Mouse (Mus musculus) adrenal gland, adult 8-10 months (tissue): ENCODE results near the gene Atg9a. TPM values are rescaled to one million over a fixed set of nuclear protein-coding genes. Genes with fewer than 3 reads are reported as not detected.
A peak's percentile ranks its signal among the peaks of the same experiment; 100 is the strongest.

Experiments
- DNase-seq: peaks from one replicate; pipeline ENCODE4 v3.0.0; 2022
- microRNA-seq, 2 experiments: library from miRNA; unstranded; fragments of <30 nt; microRNA quantifications; one replicate each; pipeline ENCODE4 v1.2.0; 2022
- total RNA-seq, 4 experiments: library from RNA; stranded (reverse); gene quantifications; 2 replicates each; pipeline ENCODE4 v1.2.4; 2022

Gene Atg9a
- total RNA-seq, 4 experiments from 2014 or later = 41.9 to 52.6 (median 47.6) TPM

DNA sequence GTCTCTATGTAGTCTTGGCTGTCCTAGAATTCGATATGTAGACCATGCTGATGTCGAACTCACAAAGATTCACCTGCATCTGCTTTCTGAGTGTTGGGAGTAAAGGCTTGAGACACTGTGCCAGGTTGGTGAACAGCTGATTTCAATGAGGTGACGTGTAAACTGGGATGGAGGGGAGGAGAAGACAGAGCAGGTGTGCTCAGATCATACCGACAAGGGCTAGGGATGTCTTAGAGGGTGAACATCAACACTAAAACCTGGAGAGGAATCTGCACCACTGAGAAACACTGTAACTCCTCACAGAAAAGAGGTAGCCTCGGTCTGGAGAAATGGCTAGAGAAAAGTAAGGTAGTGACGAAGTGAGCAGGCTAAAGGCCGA lies 23.9 kb downstream of the Atg9a start:
- DNase-seq = no peak

DNA sequence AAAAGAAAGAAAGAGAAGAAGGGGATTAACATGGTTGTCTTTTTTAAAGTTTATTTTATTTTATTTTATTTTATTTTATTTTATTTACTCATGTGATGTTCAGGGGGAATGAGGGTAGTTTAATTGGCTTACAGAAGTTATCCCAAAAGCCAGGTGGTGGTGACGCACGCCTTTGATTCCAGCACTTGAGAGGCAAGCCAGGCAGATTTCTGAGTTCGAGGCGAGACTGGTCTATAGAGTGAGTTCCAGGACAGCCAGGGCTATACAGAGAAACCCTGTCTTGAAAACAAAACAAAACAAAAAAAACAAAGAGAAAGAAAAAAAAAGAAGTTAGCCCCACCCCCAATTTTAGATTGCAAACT lies 31.8 kb downstream of the Atg9a start:
- DNase-seq = no peak

DNA sequence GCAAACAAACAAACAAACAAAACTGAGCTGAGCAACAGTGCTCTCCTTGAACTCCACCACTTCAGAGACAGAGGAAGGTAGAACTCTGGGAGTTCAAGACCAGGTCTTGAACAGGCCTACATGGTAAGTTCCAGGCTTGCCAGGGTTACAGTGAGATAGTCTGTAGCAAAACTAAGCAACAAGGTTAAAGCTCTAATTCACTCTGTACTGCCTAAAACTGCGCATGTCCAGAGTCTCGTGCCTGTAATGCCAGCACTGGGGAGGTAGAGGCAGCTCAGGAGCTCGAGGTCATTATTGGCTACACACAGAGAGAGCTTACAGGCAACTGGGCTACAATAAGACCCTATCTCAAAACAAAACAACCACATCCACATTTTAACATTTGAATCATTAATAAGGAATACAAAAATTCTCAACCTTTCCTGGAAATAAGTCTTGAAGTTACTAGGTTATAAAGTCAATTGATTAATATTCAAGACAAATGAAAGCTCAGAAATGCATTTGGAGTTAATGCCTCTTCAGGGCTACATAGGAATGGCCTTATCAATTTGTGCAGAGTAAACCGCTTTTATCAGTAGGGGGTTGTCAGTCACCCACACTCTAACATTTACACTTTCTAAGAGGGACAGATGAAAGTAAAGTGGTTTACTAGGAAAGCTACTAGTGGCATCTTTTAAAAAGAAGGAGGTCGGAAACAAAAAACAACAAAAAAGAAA lies 32.3 kb downstream of the Atg9a start:
- no peak for DNase-seq

DNA sequence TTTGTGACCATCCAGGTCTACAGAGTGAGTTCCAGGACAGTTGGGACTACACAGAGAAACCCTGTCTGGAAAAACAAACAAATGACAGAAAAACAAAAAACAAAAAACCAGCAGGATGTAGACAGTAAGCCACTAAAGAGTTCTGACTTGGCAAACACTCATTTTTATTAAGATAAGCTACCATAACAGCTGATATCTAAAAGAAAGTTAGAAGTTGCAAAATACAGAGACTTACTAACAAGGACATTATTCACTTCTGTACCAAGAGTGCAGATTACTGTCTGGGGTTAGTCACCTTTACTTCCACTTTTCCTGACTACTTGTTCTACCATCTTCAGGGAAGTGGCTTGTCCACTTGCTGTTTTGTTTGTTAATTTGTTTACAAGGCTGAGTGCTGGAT lies 33.0 kb downstream of the Atg9a start:
- no peak for DNase-seq

DNA sequence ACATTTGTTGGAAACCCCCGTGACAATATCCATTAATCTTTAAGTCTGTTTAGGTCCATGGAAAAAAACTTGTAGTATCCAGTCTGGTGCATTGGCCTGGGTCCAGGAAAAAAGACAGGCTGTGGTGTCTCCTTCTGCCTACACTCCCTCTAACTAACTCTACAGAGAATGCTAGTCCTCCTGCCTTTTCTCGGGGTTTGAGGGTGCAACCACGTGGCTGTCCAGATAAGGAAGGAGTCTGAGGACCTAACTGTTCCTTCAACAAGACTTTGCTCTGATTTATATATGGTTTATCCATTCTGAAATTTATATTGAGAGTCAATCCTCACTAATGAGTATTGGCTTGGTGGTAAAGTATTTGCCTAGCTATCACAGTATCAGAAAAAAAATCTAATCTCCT lies 36.2 kb downstream of the Atg9a start:
- DNase-seq = no peak

DNA sequence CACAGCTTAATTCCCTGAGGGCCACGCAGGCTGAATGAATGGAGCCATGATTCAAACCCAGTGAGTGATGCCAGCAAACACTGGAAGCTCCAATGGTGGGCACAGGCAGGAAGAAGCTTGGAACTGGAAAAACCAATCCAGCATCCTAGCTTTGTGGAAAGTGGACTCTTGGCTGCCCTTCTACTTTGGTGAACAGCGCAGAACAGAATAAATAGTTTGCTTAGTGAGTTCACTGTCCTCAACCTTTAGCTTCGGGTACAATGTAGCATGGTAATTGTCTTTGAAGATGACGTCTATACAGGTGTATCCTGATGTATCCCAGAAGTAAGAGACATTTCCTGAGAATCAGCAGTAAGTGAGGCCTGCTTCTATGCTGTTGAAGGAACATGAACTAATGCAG lies 43.3 kb downstream of the Atg9a start:
- no peak for DNase-seq

DNA sequence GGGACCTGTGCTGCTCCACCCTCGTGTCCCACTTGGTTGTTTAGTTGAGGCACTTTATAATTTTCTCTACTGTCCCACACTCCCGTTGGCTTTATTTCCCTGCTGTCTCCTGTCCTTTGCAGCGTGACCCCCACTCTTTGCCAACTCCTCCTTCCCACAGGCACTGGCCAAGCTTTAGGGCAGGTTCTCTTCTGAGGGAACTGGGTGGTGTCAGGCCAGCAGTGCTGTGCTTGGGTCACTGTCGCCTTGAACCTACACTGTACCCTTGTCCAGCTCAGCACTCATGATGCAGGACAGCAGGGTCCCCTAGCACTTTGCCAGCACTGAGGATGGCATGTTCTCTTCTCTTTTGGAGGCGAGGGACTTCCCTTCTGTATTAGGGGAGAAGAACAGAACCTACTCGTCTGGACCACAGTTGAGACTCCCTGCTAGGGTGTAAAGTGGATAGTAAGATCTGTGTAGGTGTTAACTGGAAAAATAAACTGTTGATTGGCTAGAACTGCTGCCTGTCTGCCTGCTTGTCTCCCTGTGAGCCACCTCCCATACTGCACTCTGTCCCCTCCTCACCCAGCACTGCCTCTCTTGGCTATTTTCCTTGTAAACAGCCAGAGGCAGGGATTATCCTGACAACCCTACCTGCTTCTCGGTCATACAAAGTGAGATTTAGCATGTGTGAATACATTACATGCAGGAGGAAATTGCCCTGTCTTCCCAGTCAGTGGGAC lies 44.4 kb downstream of the Atg9a start:
- DNase-seq = no peak

DNA sequence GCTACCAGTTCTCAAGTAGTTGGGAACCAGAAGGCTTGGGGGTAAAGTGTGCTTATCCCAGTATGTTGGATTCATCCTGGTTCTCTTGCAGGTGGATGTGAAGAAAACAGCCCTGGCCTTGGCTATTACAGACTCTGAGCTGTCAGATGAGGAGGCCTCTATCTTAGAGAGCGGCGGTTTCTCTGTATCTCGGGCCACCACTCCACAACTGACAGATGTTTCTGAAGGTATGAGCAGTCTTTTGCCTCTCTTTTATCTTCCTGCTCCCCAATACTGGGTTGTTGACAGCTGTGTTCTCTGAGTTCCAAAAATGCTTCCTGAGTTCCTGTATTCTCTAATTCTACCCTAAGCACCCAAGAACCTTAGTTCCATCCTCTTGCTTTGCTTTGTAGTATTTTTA lies 46.4 kb downstream of the Atg9a start:
- DNase-seq = no peak

DNA sequence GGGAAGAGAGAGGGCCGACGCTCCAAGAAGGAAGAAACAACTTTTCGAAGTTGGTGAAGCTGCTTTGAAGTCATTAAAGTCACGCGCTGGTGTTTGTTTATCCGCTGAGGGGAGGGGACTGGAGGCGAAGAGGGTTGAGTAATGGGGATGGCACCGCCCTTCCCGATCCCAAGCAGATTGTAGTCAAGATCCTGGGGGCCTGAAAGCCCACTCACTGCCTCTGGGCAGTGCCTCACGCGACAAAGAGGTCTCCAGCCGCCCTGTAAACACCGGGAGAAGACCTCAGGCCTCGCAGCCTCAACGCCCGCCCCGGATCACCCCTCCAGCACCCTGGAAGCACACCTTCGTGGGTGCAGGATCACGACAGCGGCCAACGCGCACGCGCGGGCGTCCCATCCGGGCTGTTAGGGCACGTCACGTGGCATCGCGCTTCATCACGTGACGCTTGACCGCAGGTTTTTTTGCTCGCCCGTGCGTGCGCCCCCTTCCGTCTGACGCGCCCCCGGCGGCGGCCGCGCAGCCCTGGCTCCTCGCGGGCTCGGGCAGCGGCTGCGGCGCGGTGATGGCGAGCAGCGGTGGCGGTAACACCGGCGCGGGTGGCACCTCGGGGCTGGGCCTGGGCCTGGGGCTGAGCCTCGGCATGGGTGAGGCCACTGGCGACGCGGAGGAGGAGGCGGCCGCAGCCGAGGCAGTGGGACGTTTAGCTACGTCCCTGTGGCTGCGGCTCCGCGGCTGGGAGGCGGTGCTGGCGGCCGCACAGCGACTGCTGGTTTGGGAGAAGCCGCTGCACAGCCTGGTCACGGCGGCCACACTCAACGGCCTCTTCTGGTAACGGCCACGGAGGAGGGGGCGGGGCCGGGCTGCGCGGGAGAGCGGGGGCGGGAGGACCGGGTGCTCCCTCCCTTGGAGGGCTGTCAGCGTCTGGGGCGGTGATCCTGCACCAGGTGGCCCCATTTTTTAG lies 49.4 kb downstream of the Atg9a start, which contains the start of the genes Cnppd1 and Retreg2:
Cnppd1 (minus strand) TSS at position 411 of the 961 bp plus-strand sequence.
Retreg2 (plus strand) TSS at position 478 of the 961 bp plus-strand sequence.
- peak; percentile 94 for DNase-seq

DNA sequence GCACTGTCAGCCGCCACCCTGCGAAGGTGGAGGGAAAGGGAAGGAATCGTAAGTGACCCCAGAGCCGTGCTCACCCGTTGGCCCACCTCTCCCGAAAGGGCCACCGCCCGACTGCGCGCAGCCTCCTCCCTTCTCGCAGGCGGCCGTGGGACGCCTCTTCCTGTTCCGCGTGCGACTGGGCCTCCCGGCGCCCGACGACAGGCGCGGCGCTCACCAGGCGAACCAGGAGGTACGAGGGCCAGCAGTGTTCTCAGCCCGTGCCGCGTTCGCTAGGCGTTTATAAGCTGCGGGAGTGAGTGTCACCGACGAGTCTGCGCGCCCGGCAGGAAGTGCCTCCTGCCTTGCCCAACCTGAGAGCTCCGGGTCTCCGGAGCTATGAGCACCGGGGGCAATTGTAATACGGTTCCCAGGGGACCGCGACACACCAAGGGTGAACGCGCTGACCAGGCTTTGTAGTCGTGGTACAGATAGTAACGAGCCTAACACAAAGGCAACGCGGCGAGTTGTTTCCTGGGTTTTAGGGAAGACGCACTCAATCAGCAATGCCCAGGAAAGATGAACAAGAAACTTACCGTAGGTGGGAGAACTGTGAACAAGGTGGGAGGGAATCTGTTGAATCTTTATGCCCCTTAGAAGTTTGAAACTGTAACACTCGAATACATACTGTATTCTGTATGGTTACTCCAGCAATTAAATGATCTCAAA lies 50.4 kb downstream of the Atg9a start:
- DNase-seq = peak; percentile 55

DNA sequence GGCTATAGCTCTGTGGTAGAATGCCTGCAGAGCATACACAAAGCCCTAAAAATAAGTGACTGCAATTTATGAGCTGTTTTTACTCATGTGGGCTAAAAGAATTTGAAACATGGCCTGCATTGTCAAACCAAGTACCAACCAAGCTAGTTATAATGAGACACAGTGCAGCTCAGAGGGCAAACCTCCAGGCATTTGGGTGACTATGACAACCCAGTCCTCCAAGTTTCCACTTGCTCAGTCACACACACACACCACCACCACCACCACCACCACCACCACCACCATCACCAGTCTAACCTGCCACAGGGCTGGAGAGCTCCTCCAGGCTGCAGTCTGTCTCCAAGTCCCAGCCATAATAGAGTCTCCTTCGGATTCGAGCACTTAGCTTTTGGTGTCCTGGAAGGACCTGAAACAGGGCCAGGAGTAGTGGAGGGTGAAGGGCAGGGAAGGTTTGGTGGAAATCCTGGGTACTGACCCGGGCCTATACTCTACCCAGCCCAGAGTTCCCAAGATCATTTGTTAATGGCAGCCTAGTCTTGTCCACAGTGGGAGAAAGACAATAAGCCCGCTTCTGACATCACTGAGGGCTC lies 51.3 kb downstream of the Atg9a start:
- no peak for DNase-seq

DNA sequence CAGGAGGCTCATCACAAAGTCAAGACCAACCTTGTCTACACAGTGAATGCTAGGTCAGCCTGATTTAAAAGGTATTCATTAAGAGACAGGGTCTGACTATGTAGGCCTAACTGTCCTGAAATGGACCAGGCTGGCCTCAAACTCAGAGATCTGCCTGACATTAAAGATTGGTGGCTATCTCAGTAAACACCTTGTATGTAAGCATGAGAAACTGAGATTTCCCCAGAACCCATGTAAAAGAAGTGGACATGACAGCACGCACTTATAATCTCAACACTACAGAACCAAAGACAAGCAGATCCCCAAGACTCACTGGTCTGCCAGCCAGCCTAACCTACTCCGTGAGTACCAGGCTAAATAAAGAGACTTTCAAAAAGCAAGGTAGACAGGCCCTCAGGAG lies 53.5 kb downstream of the Atg9a start:
- no peak for DNase-seq

DNA sequence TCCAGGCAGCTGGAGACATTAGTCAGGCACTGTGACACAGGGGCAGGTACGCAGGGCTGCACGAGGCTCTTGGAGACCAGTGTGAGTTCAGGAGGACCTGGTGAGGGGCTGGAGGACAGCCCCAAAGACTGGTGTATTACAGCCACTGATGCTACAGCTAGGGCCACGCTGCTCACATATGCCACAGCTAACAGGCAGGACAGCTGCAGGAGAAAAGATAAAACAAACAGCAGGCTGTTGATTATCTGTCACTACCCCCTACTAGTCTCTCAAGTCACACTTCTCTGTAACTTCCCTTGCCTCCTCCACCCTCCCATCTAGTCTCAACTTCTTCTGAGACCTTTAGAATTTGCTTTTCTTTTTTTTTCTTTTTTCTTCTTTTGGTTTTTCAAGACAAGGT lies 55.3 kb downstream of the Atg9a start:
- no peak for DNase-seq

DNA sequence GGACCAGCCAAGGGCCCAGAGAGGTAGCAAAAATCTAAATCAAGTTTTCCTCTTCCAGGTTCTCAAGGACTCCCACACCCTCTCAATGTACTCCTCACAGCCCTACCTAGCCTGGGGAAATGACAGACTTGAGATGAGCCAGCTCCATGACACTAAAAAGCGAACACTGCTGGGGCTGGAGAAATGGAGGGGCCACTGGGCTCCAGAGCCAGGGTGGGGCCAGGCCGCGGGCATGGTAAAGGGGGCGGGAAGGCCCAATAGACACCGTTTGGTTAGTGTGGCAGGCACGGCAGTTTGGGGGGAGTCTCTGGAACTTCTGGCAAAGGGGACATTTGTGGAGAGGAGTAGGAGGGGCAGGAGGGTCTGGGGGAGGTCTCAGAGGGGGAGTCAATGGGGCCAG lies 55.7 kb downstream of the Atg9a start:
- DNase-seq = no peak

DNA sequence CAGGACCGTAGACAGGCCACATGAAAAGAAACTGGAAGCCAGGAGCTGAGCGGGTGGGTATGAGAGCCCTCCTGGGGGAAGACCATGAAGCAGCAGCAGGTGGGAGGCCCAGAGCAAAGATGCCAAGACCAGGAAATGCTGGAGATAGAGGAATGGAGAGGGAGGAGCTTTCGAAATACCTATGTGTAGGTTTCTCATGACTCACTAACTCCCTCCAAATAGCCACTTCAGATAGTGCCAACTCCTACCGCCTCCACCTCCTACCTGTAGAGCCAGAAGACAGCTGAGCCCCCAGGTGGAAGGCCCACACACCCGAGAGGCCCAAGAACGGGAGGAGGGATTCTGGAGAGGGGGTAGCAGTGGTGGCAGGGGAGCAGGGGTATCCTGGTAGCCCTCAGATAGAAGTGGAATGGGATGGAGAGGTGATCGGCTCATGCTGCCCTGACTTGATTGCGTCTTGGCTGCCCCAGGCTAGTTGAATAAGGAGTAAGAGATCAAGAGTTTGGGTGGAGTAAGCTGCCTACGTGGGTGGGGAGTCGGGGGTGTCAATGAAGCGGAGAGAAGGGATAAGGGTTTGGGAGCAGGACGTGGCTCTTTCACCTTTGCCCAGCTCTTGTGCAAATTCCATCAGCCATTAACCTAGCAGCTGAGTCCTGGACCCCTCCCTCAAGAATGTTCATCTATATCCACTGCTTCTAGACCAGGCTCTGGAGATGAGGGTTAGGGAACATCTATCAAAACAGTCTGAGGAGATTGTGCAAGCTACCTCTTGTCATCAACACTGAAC lies 58.4 kb downstream of the Atg9a start, which contains the start of gene Slc23a3:
Slc23a3 (minus strand) TSS at position 470 of the 787 bp plus-strand sequence.
- DNase-seq = no peak

Small RNAs within 50 kb of the gene (microRNA-seq; reads per million reads assigned to microRNA genes)
- 0 reads per million in 2 experiments for gene Gm27943

Other genes starting within 250 kb of the Atg9a start
- under 1 TPM in 3 of 4 experiments, not detected in 1; 0.16 to 0.20 (median 0.18) TPM for gene Ihh, start 240.5 kb downstream of the Atg9a start, total RNA-seq
- 1 to 10 TPM; 5.7 to 7.3 (median 7.2) TPM for gene Nhej1, start 67.0 kb downstream of the Atg9a start, total RNA-seq
- under 1 TPM; 0.15 to 0.77 (median 0.29) TPM for gene Slc23a3, start 58.3 kb downstream of the Atg9a start, total RNA-seq
- 10 to 100 TPM; 38.5 to 48.6 (median 43.4) TPM for gene Cnppd1, start 49.5 kb downstream of the Atg9a start, total RNA-seq
- 100 to 1,000 TPM in 3 of 4 experiments, 10 to 100 TPM in 1; 98.5 to 113 (median 104) TPM for gene Retreg2, start 49.4 kb downstream of the Atg9a start, total RNA-seq
- gene Zfand2b, start 23.6 kb downstream of the Atg9a start, total RNA-seq = 10 to 100 TPM; 34.2 to 39.7 (median 36.2) TPM
- 10 to 100 TPM; 20.9 to 32.9 (median 31.4) TPM for gene Abcb6, start 11.8 kb downstream of the Atg9a start, total RNA-seq
- gene Ankzf1, start within 50 bp of the Atg9a start, total RNA-seq = 10 to 100 TPM; 17.0 to 28.2 (median 22.8) TPM
- 10 to 100 TPM; 19.4 to 49.8 (median 33.2) TPM for gene Glb1l, start 18.6 kb upstream of the Atg9a start, total RNA-seq
- 100 to 1,000 TPM; 102 to 131 (median 120) TPM for gene Stk16, start 18.6 kb upstream of the Atg9a start, total RNA-seq
- 10 to 100 TPM; 43.5 to 54.4 (median 49.1) TPM for gene Tuba4a, start 27.7 kb upstream of the Atg9a start, total RNA-seq
- not detected for gene A630095N17Rik, start 39.9 kb upstream of the Atg9a start, total RNA-seq
- gene Dnajb2, start 44.2 kb upstream of the Atg9a start, total RNA-seq = 100 to 1,000 TPM in 3 of 4 experiments, 10 to 100 TPM in 1; 85.7 to 111 (median 108) TPM
- 10 to 100 TPM; 59.0 to 80.7 (median 66.5) TPM for gene Ptprn, start 72.3 kb upstream of the Atg9a start, total RNA-seq
- gene Resp18, start 86.2 kb upstream of the Atg9a start, total RNA-seq = 100 to 1,000 TPM; 143 to 279 (median 188) TPM
- 100 to 1,000 TPM; 101 to 112 (median 104) TPM for gene Dnpep, start 125.8 kb upstream of the Atg9a start, total RNA-seq
- gene Des, start 168.1 kb upstream of the Atg9a start, total RNA-seq = 10 to 100 TPM; 13.3 to 16.4 (median 15.6) TPM
- gene Speg, start 183.1 kb upstream of the Atg9a start, total RNA-seq = 10 to 100 TPM; 13.7 to 32.9 (median 22.2) TPM
- 100 to 1,000 TPM in 1 of 4 experiments, 10 to 100 TPM in 3; 56.5 to 103 (median 92.0) TPM for gene Gmppa, start 243.7 kb upstream of the Atg9a start, total RNA-seq